Mouse (Mus musculus) forebrain, embryonic 15.5 days (tissue): ENCODE measurements around the gene Scn11a. TPM values are rescaled to one million over a fixed set of nuclear protein-coding genes. Genes with fewer than 3 reads are reported as not detected.

Experiments used
- ATAC-seq: fragments of 200-750 bp; cut with Nextera tagmentation; replicated peaks from 2 replicates; pipeline ENCODE4 v1.8.0; 2017; ENCODE audit warnings: mild to moderate bottlenecking, moderate TSS enrichment, moderate library complexity
- H3K27ac ChIP-seq: fragments of 300-500 bp; sonication (generic); replicated peaks from 2 replicates; pipeline ENCODE4 v1.5.1; 2015; ENCODE audit warnings: mild to moderate bottlenecking, inconsistent platforms
- H3K27me3 ChIP-seq: fragments of 300-500 bp; sonication (generic); 2 replicates; pipeline ENCODE4 v1.6.1; 2015; ENCODE audit warnings: inconsistent platforms
- H3K36me3 ChIP-seq: fragments of 300-500 bp; sonication (generic); 2 replicates; pipeline ENCODE4 v1.6.1; 2015; ENCODE audit warnings: mild to moderate bottlenecking, inconsistent platforms
- H3K4me1 ChIP-seq: fragments of 300-500 bp; sonication (generic); 2 replicates; pipeline ENCODE4 v1.6.1; 2015; ENCODE audit warnings: inconsistent platforms
- H3K4me2 ChIP-seq: fragments of 300-500 bp; sonication (generic); replicated peaks from 2 replicates; pipeline ENCODE4 v1.6.1; 2015; ENCODE audit warnings: mild to moderate bottlenecking, inconsistent platforms
- H3K4me3 ChIP-seq: fragments of 300-500 bp; sonication (generic); 2 replicates; pipeline ENCODE4 v1.5.1; 2015; ENCODE audit warnings: mild to moderate bottlenecking, inconsistent platforms
- H3K9ac ChIP-seq: fragments of 300-500 bp; sonication (generic); replicated peaks from 2 replicates; pipeline ENCODE4 v1.6.1; 2015; ENCODE audit warnings: mild to moderate bottlenecking, inconsistent platforms
- H3K9me3 ChIP-seq: fragments of 300-500 bp; sonication (generic); 2 replicates; pipeline ENCODE4 v1.6.1; 2016; ENCODE audit warnings: inconsistent platforms
- WGBS: fragments of 180-500 bp; shearing (Covaris S2); methylation state at CpG from one replicate; pipeline ENCODE4 v1.1.7; 2015; ENCODE audit warnings: mixed read lengths; 5-methylcytosine and 5-hydroxymethylcytosine counted together
- polyA plus RNA-seq: library from polyadenylated mRNA; unstranded; fragments of >200 nt; fragmentation: Nextera tagmentation; extraction: Ambion mirVana; gene quantifications from 2 replicates; pipeline ENCODE4 v1.2.1, GENCODE M21; 2015

The Scn11a gene
- polyA plus RNA-seq, 1 experiment from 2014 or later: 0.22 TPM

DNA sequence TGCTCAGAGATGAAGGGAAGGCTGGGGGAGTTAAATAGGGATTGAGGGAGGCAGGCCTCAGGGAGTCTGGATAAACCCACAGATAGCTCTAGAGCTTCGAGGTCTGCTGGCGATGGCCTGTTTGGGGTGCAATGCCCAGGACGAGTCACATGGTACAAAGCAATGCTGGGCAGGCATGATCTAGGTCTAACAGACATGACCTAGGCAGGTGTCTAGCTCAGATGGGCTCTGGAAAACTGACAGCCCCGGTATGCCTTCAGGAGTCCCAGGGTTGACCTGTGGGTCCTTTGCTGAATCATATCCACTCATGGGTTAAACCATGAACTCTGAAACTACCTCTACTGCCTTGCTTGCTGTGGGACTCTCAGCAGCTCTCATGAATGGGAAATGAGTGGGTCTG lies 98.3 kb downstream of the Scn11a start:
- H3K36me3 ChIP-seq: no peaks in the 10 kb centered on the region
- H3K4me3 ChIP-seq: no peak overlapping the region
- H3K4me1 ChIP-seq: peaks cover 9% of the 10 kb centered on the region; the same call in 1 of the 2 replicates
- H3K27me3 ChIP-seq: no peaks in the 10 kb centered on the region
- H3K9ac ChIP-seq: no peak overlapping the region
- no peak for ATAC-seq
- WGBS: 96% methylated on average over 4 of the region's 4 CpGs
- H3K27ac ChIP-seq: no peak overlapping the region
- H3K9me3 ChIP-seq: no peaks in the 10 kb centered on the region
- H3K4me2 ChIP-seq: no peak overlapping the region

- Histone ChIP-seq H3K4me3 (no peak overlapping the region), H3K9ac (no peak overlapping the region), H3K27me3 (no peaks in the 10 kb centered on the region), H3K4me2 (no peak overlapping the region), H3K9me3 (no peaks in the 10 kb centered on the region), H3K27ac (no peak overlapping the region), H3K36me3 (no peaks in the 10 kb centered on the region), H3K4me1 (peaks cover 3% of the 10 kb centered on the region; the same call in 1 of the 2 replicates)
- no peak; the same call in 1 of the 2 replicates for ATAC-seq
- 69% methylated on average over 6 of the region's 6 CpGs for WGBS
Measured at GRCm38 (mm10) chr9:119725293-119725862, 99.9 kb downstream of the Scn11a start.

DNA sequence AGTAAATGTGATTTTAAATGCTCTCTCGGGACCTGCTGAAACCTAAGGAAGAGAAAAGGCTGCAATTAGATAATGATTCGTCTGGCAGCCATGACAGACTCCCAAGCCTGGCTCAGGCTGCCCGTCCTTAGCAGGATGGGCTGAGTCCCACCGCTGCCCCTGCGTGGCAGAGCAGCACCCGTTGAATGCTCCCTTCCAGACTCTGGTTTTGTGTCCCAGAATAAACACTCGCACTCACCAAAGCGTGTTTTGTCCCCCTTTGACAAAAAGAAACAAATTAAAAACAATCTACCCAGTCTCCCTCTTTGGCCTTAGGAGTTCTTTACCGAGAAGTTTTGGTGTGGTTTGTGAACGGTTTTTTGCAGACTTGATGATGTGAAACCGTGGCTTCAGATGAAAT lies 106.0 kb downstream of the Scn11a start, which contains the start of gene Scn10a:
Gene Scn10a (minus strand): TSS at position 101 of the 400 bp plus-strand sequence.
- no peak for ATAC-seq
- no peaks in the 10 kb centered on the region for H3K9me3 ChIP-seq
- no peak within 1 kb of the TSS for H3K4me3 ChIP-seq
- no peak within 1 kb of the TSS for H3K4me2 ChIP-seq
- H3K27ac ChIP-seq: no peak within 1 kb of the TSS
- H3K36me3 ChIP-seq: no peaks in the 10 kb centered on the region
- H3K9ac ChIP-seq: no peak within 1 kb of the TSS
- no peaks in the 10 kb centered on the region for H3K27me3 ChIP-seq
- H3K4me1 ChIP-seq: no peaks in the 10 kb centered on the region
- 79% methylated on average over 11 of the region's 11 CpGs for WGBS

- Histone ChIP-seq H3K36me3 (no peaks in the 10 kb centered on the region), H3K4me1 (no peaks in the 10 kb centered on the region), H3K9me3 (no peaks in the 10 kb centered on the region), H3K4me2 (no peak overlapping the region), H3K27ac (no peak overlapping the region), H3K9ac (no peak overlapping the region), H3K27me3 (no peaks in the 10 kb centered on the region), H3K4me3 (no peak overlapping the region)
- ATAC-seq: no peak
- WGBS: 13% methylated on average over 6 of the region's 6 CpGs
Measured at GRCm38 (mm10) chr9:119706700-119707099, 118.6 kb downstream of the Scn11a start.

Other genes with a start within 250 kb of the Scn11a start
- 0.79 TPM in 2 replicates for gene Scn5a, start 246.4 kb downstream of the Scn11a start, polyA plus RNA-seq
- 0.19 and 0.20 TPM in 2 replicates for gene Scn10a, start 106.1 kb downstream of the Scn11a start, polyA plus RNA-seq
- gene Wdr48, start 69.4 kb upstream of the Scn11a start, polyA plus RNA-seq: 78.0 and 82.5 TPM in 2 replicates
- gene Gorasp1, start 112.1 kb upstream of the Scn11a start, polyA plus RNA-seq: 25.5 and 26.2 TPM in 2 replicates
- 0.57 and 0.69 TPM in 2 replicates for gene Ttc21a, start 112.2 kb upstream of the Scn11a start, polyA plus RNA-seq
- gene Csrnp1, start 159.2 kb upstream of the Scn11a start, polyA plus RNA-seq: 1.6 and 2.0 TPM in 2 replicates
- not detected in 2 replicates for gene Xirp1, start 198.1 kb upstream of the Scn11a start, polyA plus RNA-seq
- 6.6 and 6.9 TPM in 2 replicates for gene Cx3cr1, start 244.4 kb upstream of the Scn11a start, polyA plus RNA-seq